Mouse (Mus musculus) midbrain, postnatal 0 days (tissue): Measurements from ENCODE around the gene Man1a. TPM values are rescaled to one million over a fixed set of nuclear protein-coding genes. Genes with fewer than 3 reads are reported as not detected.
A peak's percentile ranks its signal among the peaks of the same experiment; 100 is the strongest.

Experiments used
- ATAC-seq: fragments of 200-750 bp; cut with Nextera tagmentation; 2 replicates; pipeline ENCODE4 v1.8.0; 2017; ENCODE audit warnings: moderate number of reproducible peaks, mild to moderate bottlenecking, moderate TSS enrichment, moderate library complexity; ENCODE audit not compliant: low FRiP score
- DNase-seq: peaks from one replicate; pipeline ENCODE4 v3.0.0-alpha.2; 2015; ENCODE audit warnings: low spot score
- H3K27ac ChIP-seq: fragments of 300-500 bp; sonication (generic); 2 replicates; pipeline ENCODE4 v1.5.1; 2014; ENCODE audit warnings: low read depth, mild to moderate bottlenecking, low read length, mixed read lengths
- H3K27me3 ChIP-seq: fragments of 300-500 bp; sonication (generic); 2 replicates; pipeline ENCODE4 v1.6.1; 2014; ENCODE audit warnings: low read length, control low read depth, mixed read lengths; ENCODE audit not compliant: insufficient read depth
- H3K36me3 ChIP-seq: fragments of 300-500 bp; sonication (generic); 2 replicates; pipeline ENCODE4 v1.6.1; 2014; ENCODE audit warnings: low read length, control low read depth, mixed read lengths; ENCODE audit not compliant: insufficient read depth
- H3K4me1 ChIP-seq: fragments of 300-500 bp; sonication (generic); 2 replicates; pipeline ENCODE4 v1.6.1; 2014; ENCODE audit warnings: mild to moderate bottlenecking, control low read depth, antibody characterized with exemption, low read length, mixed read lengths; ENCODE audit not compliant: insufficient read depth
- H3K4me2 ChIP-seq: fragments of 300-500 bp; sonication (generic); 2 replicates; pipeline ENCODE4 v1.6.1; 2014; ENCODE audit warnings: low read depth, mild to moderate bottlenecking, low read length, mixed read lengths; ENCODE audit not compliant: poor library complexity, severe bottlenecking
- H3K4me3 ChIP-seq: fragments of 300-500 bp; sonication (generic); 2 replicates; pipeline ENCODE4 v1.5.1; 2014; ENCODE audit warnings: low read depth, mild to moderate bottlenecking, low read length, moderate library complexity
- H3K9ac ChIP-seq: fragments of 300-500 bp; sonication (generic); replicated peaks from 2 replicates; pipeline ENCODE4 v1.6.1; 2014; ENCODE audit warnings: mild to moderate bottlenecking, low read length, moderate library complexity, mixed read lengths; ENCODE audit not compliant: poor library complexity, severe bottlenecking
- H3K9me3 ChIP-seq: fragments of 300-500 bp; sonication (generic); 2 replicates; pipeline ENCODE4 v1.6.1; 2016; ENCODE audit warnings: low read length, control low read depth
- CTCF ChIP-seq: IDR thresholded peaks from 2 replicates; pipeline ENCODE4 v1.5.1; 2016; ENCODE audit warnings: antibody characterized with exemption, mild to moderate bottlenecking
- WGBS: fragments of 180-500 bp; shearing (Covaris S2); extraction: QIAGEN DNeasy Blood & Tissue Kit; methylation state at CpG from one replicate; pipeline ENCODE4 v1.1.7; 2014; 5-methylcytosine and 5-hydroxymethylcytosine counted together
- polyA plus RNA-seq: library from polyadenylated mRNA; unstranded; fragments of >200 nt; fragmentation: Nextera tagmentation; extraction: Ambion mirVana; gene quantifications from 2 replicates; pipeline ENCODE4 v1.2.1, GENCODE M21; 2015
- total RNA-seq: library from RNA; depleted of rRNA; stranded (reverse); fragments of >200 nt; gene quantifications from 2 replicates; pipeline ENCODE4 v1.2.3, GENCODE M21; 2014

Man1a gene
- total and polyA plus RNA-seq, 2 experiments from 2014 or later: 4.2 to 19.3 TPM

- DNase-seq (no peak), ATAC-seq (no peak)
- Histone ChIP-seq H3K4me2 (no peak overlapping the region), H3K27me3 (no peaks in the 10 kb centered on the region), H3K27ac (no peak overlapping the region), H3K9me3 (no peaks in the 10 kb centered on the region), H3K36me3 (no peaks in the 10 kb centered on the region), H3K4me1 (no peaks in the 10 kb centered on the region), H3K9ac (no peak overlapping the region), H3K4me3 (no peak overlapping the region)
- 93% methylated on average over 3 of the region's 3 CpGs for WGBS
- TF ChIP-seq CTCF: no peak
Observed at GRCm38 (mm10) chr10:54043358-54043757, 33.1 kb downstream of the Man1a start.

- ATAC-seq (no peak), DNase-seq (no peak)
- no peak for TF ChIP-seq CTCF
- H3K27ac ChIP-seq: no peak overlapping the region
- H3K9ac ChIP-seq: no peak overlapping the region
- no peak overlapping the region for H3K4me2 ChIP-seq
- H3K9me3 ChIP-seq: no peaks in the 10 kb centered on the region
- H3K36me3 ChIP-seq: no peaks in the 10 kb centered on the region
- no peaks in the 10 kb centered on the region for H3K4me1 ChIP-seq
- no peaks in the 10 kb centered on the region for H3K27me3 ChIP-seq
- 88% methylated on average over 7 of the region's 7 CpGs for WGBS
- H3K4me3 ChIP-seq: no peak overlapping the region
Observed at GRCm38 (mm10) chr10:54042212-54042840, 34.1 kb downstream of the Man1a start.

GRCm38 (mm10) chr10:54040261-54041165 is 35.9 kb downstream of the Man1a start:
- H3K9ac ChIP-seq: no peak overlapping the region
- no peak for DNase-seq
- no peak overlapping the region for H3K27ac ChIP-seq
- 85% methylated on average over 11 of the region's 11 CpGs for WGBS
- TF ChIP-seq CTCF: no peak
- H3K9me3 ChIP-seq: no peaks in the 10 kb centered on the region
- no peaks in the 10 kb centered on the region for H3K27me3 ChIP-seq
- no peak overlapping the region for H3K4me2 ChIP-seq
- no peak overlapping the region for H3K4me3 ChIP-seq
- H3K36me3 ChIP-seq: no peaks in the 10 kb centered on the region
- ATAC-seq: 0 out of 2 replicates have a peak, but pooled peaks have one; percentile 27
- H3K4me1 ChIP-seq: no peaks in the 10 kb centered on the region

- no peak for TF ChIP-seq CTCF
- ATAC-seq: no peak
- Histone ChIP-seq H3K4me2 (no peak overlapping the region), H3K4me1 (no peaks in the 10 kb centered on the region), H3K36me3 (no peaks in the 10 kb centered on the region), H3K27me3 (no peaks in the 10 kb centered on the region), H3K27ac (no peak overlapping the region), H3K9ac (no peak overlapping the region), H3K4me3 (no peak overlapping the region), H3K9me3 (no peaks in the 10 kb centered on the region)
- no peak for DNase-seq
- WGBS: 88% methylated on average over 4 of the region's 4 CpGs
Observed at GRCm38 (mm10) chr10:54039754-54040153, 36.7 kb downstream of the Man1a start.

GRCm38 (mm10) chr10:54038734-54039133 is 37.7 kb downstream of the Man1a start:
- TF ChIP-seq CTCF: no peak
- H3K4me3 ChIP-seq: no peak overlapping the region
- no peak overlapping the region for H3K27ac ChIP-seq
- H3K36me3 ChIP-seq: no peaks in the 10 kb centered on the region
- H3K9me3 ChIP-seq: no peaks in the 10 kb centered on the region
- ATAC-seq (no peak), DNase-seq (no peak)
- H3K4me1 ChIP-seq: no peaks in the 10 kb centered on the region
- 88% methylated on average over 10 of the region's 10 CpGs for WGBS
- H3K4me2 ChIP-seq: no peak overlapping the region
- no peaks in the 10 kb centered on the region for H3K27me3 ChIP-seq
- H3K9ac ChIP-seq: no peak overlapping the region

- Histone ChIP-seq H3K36me3 (no peaks in the 10 kb centered on the region), H3K27ac (no peak overlapping the region), H3K9ac (no peak overlapping the region), H3K4me2 (no peak overlapping the region), H3K9me3 (no peaks in the 10 kb centered on the region), H3K4me1 (no peaks in the 10 kb centered on the region), H3K27me3 (no peaks in the 10 kb centered on the region), H3K4me3 (no peak overlapping the region)
- WGBS: 84% methylated on average over 5 of the region's 5 CpGs
- ATAC-seq (no peak), DNase-seq (no peak)
- no peak for TF ChIP-seq CTCF
Observed at GRCm38 (mm10) chr10:54038180-54038579, 38.2 kb downstream of the Man1a start.
